Mouse (Mus musculus) B cell, adult 62 days (primary cell): ENCODE measurements around the gene Gm21788. TPM values are rescaled to one million over a fixed set of nuclear protein-coding genes. Genes with fewer than 3 reads are reported as not detected.

Experiments
- total RNA-seq: library from RNA; stranded (reverse); gene quantifications from 4 replicates; pipeline ENCODE4 v1.2.4, GENCODE M21; 2023

Gene Gm21788
- not detected in 4 replicates for total RNA-seq

GRCm38 (mm10) chrY:7404710-7405109 lies at the start of gene Gm21788:
Gm21788 (plus strand) TSS chrY:7405010.

Other genes with a start within 250 kb of the Gm21788 start
- gene Gm21244, start 235.7 kb upstream of the Gm21788 start, total RNA-seq = 0.16 TPM in 1 of 4 replicates, not detected in the others
- gene Gm28998, start 151.2 kb upstream of the Gm21788 start, total RNA-seq = not detected in 4 replicates
- gene Gm20826, start 233.5 kb downstream of the Gm21788 start, total RNA-seq = 0.15 to 0.21 TPM (median 0.20 TPM) in 3 of 4 replicates, not detected in the other